Mouse (Mus musculus) embryonic facial prominence, embryonic 11.5 days (tissue): ENCODE measurements at regions not wholly inside any gene's neighbourhood (a gene's known extent, or its start where the extent isn't known, plus 50 kb on each side); places are given as distances from the start of the nearest gene placed in this dataset.
"Not testable (repeated sequence)": the region's sequence is repeated elsewhere in the genome, so short reads cannot be mapped to it uniquely, and the experiment has no call there.

Experiments used
- ATAC-seq: fragments of 200-750 bp; cut with Nextera tagmentation; replicated peaks from 2 replicates; pipeline ENCODE4 v1.8.0; 2017; ENCODE audit warnings: low read depth; ENCODE audit not compliant: insufficient number of reproducible peaks, low FRiP score, low TSS enrichment
- DNase-seq: peaks from one replicate; pipeline ENCODE4 v3.0.0-alpha.2; 2015; ENCODE audit warnings: low spot score
- H3K27ac ChIP-seq: fragments of 300-500 bp; sonication (generic); replicated peaks from 2 replicates; pipeline ENCODE4 v1.5.1; 2014; ENCODE audit warnings: mild to moderate bottlenecking, low read depth, low read length, control low read depth
- H3K27me3 ChIP-seq: fragments of 300-500 bp; sonication (generic); 2 replicates; pipeline ENCODE4 v1.6.1; 2014; ENCODE audit warnings: mild to moderate bottlenecking, low read length, moderate library complexity, mixed read lengths; ENCODE audit not compliant: control insufficient read depth, insufficient read depth
- H3K36me3 ChIP-seq: fragments of 300-500 bp; sonication (generic); replicated peaks from 2 replicates; pipeline ENCODE4 v1.6.1; 2014; ENCODE audit warnings: low read depth, mild to moderate bottlenecking, low read length, moderate library complexity, mixed read lengths; ENCODE audit not compliant: control insufficient read depth, insufficient read depth
- H3K4me1 ChIP-seq: fragments of 300-500 bp; sonication (generic); 2 replicates; pipeline ENCODE4 v1.6.1; 2014; ENCODE audit warnings: low read length, mixed read lengths; ENCODE audit not compliant: control insufficient read depth, insufficient read depth
- H3K4me2 ChIP-seq: fragments of 300-500 bp; sonication (generic); 2 replicates; pipeline ENCODE4 v1.6.1; 2014; ENCODE audit warnings: low read depth, mild to moderate bottlenecking, control low read depth, low read length, moderate library complexity
- H3K4me3 ChIP-seq: fragments of 300-500 bp; sonication (generic); 2 replicates; pipeline ENCODE4 v1.5.1; 2014; ENCODE audit warnings: low read depth, low read length, control low read depth
- H3K9ac ChIP-seq: fragments of 300-500 bp; sonication (generic); replicated peaks from 2 replicates; pipeline ENCODE4 v1.6.1; 2014; ENCODE audit warnings: mild to moderate bottlenecking, control low read depth, low read length
- H3K9me3 ChIP-seq: fragments of 300-500 bp; sonication (generic); replicated peaks from 2 replicates; pipeline ENCODE4 v1.6.1; 2016; ENCODE audit warnings: mild to moderate bottlenecking, low read length, inconsistent platforms, mixed read lengths; ENCODE audit not compliant: control insufficient read depth
- WGBS: fragments of 180-500 bp; shearing (Covaris S2); extraction: QIAGEN DNeasy Blood & Tissue Kit; methylation state at CpG from one replicate; pipeline ENCODE4 v1.1.7; 2014; 5-methylcytosine and 5-hydroxymethylcytosine counted together

- Histone ChIP-seq H3K4me3 (no peak overlapping the region), H3K4me2 (no peak overlapping the region), H3K27ac (no peak overlapping the region), H3K4me1 (no peaks in the 10 kb centered on the region), H3K9me3 (no peaks in the 10 kb centered on the region), H3K27me3 (no peaks in the 10 kb centered on the region), H3K9ac (no peak overlapping the region), H3K36me3 (no peaks in the 10 kb centered on the region)
- DNase-seq: no peak
- no peak for ATAC-seq
- WGBS: 89% methylated on average over 10 of the region's 10 CpGs
These were observed 72.3 kb upstream of the Tcf12 start for GRCm38 (mm10) chr9:72183925-72184324.

- Histone ChIP-seq H3K27ac (no peak overlapping the region), H3K4me1 (no peaks in the 10 kb centered on the region), H3K9ac (no peak overlapping the region), H3K9me3 (no peaks in the 10 kb centered on the region), H3K36me3 (no peaks in the 10 kb centered on the region), H3K4me3 (no peak overlapping the region), H3K27me3 (no peaks in the 10 kb centered on the region), H3K4me2 (no peak overlapping the region)
- DNase-seq: no peak
- 78% methylated on average over 7 of the region's 7 CpGs for WGBS
- ATAC-seq: no peak
These were observed 78.2 kb upstream of the Tcf12 start for GRCm38 (mm10) chr9:72189867-72190266.

DNA sequence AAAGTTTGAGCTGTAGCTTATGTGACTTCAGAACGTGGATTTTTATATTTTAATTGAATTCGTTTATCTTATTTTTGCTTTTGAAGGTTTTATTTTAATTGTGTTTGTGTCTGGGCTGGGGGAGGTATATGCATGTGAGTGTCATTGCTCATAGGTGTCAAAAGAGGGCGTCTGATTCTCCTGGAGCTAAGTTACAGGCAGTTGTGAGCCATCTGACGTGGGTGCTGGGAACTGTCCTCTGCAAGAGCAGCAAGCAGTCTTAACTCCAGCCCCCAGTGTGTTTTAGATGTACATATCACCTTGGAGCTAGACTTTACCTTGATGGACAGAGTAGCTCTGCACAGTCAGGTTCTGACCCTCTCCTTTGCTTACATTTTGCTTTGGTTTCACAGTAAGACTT is 79.0 kb upstream of the Tcf12 start:
- no peaks in the 10 kb centered on the region for H3K27me3 ChIP-seq
- H3K9ac ChIP-seq: no peak overlapping the region
- no peaks in the 10 kb centered on the region for H3K9me3 ChIP-seq
- no peaks in the 10 kb centered on the region for H3K4me1 ChIP-seq
- H3K4me3 ChIP-seq: no peak overlapping the region
- H3K27ac ChIP-seq: no peak overlapping the region
- WGBS: 82% methylated on average over 4 of the region's 4 CpGs
- DNase-seq (no peak), ATAC-seq (no peak)
- H3K36me3 ChIP-seq: no peaks in the 10 kb centered on the region
- H3K4me2 ChIP-seq: no peak overlapping the region

DNA sequence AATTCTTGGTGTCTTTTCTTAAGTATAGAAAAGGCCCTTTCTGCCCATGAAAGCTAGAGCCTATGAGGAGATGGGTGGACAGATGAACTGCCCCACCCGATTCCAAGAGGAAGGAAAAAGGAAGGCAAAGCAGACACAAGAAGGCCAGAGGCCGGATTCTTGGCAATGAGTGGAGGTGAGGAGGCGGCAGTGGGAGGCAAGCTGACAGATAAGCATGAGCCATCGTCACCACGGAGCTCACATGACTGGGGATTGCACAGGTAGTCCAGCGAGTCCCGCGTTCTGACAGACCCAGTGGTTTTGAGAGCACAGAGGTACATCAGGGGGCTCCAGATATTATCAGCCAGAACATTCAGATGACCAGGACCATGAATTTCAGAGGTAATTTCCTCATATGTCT is 79.4 kb upstream of the Tcf12 start:
- Histone ChIP-seq H3K27me3 (no peaks in the 10 kb centered on the region), H3K36me3 (no peaks in the 10 kb centered on the region), H3K4me2 (no peak overlapping the region), H3K4me1 (no peaks in the 10 kb centered on the region), H3K27ac (no peak overlapping the region), H3K9ac (no peak overlapping the region), H3K9me3 (no peaks in the 10 kb centered on the region), H3K4me3 (no peak overlapping the region)
- 93% methylated on average over 8 of the region's 8 CpGs for WGBS
- no peak for ATAC-seq
- no peak for DNase-seq

DNA sequence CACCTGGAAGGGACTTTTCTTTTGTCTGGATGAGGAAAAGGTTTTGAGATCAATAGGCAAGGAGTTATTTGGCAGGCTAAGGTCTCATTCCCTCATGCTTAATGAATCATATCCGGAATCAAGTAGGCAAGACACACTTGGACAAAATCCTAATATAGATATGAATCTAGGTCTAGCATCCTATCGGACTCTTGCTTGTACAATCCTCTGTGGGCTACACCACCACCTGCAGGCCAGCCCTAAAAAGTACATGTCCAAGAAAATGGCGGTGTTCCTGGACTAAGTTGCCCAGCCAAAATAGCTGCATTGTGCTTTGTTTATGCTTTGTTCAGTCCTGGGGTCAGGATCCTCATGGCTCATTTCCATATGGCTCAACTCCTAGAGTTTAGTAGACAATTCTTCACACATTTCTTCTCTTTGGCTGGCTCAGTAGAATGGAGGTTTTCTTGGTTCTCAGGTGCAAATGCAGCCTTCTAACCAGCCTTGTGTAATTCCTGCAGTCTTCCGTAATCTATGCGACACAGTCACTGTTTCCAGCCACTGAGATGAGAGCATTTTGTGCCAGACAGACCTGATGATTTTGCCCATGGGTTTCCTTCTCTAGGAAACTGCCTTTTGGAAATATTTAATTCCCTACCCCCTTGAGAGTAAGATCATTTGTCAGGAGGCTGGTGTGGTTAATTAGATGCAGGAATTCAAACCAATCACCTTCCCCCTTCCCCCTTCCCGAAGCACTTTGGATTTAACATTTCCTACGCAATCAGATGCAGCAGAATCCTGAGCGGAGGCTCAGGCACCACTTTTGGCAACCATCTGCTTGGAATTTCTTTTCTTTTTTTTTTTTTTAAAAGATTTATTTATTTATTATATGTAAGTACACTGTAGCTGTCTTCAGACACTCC is 80.6 kb upstream of the Tcf12 start:
- no peaks in the 10 kb centered on the region for H3K4me1 ChIP-seq
- H3K27ac ChIP-seq: no peak overlapping the region
- no peak overlapping the region for H3K4me2 ChIP-seq
- H3K27me3 ChIP-seq: no peaks in the 10 kb centered on the region
- WGBS: 43% methylated on average over 8 of the region's 8 CpGs
- DNase-seq (peak; percentile 71), ATAC-seq (no peak)
- H3K4me3 ChIP-seq: no peak overlapping the region
- H3K9me3 ChIP-seq: no peaks in the 10 kb centered on the region
- H3K36me3 ChIP-seq: no peaks in the 10 kb centered on the region
- no peak overlapping the region for H3K9ac ChIP-seq

DNA sequence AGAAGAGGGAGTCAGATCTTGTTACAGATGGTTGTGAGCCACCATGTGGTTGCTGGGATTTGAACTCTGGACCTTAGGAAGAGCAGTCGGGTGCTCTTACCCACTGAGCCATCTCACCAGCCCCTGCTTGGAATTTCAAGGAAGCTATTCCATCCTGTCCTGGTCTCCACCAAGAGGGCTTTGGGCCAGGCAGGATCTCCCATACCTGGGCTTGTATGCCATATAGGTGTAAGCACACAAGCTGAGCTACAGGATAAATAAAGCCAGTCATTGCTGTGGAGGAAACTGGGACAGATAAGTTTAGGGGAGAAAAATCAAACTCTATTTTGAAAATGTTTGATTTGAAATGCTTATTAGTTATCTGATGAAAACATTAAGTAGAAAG is 81.3 kb upstream of the Tcf12 start:
- H3K9ac ChIP-seq, H3K27ac ChIP-seq, H3K4me1 ChIP-seq, DNase-seq, H3K9me3 ChIP-seq, ATAC-seq, H3K27me3 ChIP-seq, H3K4me3 ChIP-seq, H3K4me2 ChIP-seq, H3K36me3 ChIP-seq: not testable (repeated sequence)
- 64% methylated on average over 1 of the region's 1 CpGs for WGBS

GRCm38 (mm10) chr9:72195348-72195747 is 79.3 kb upstream of the Zfp280d start:
- no peak overlapping the region for H3K4me3 ChIP-seq
- no peak overlapping the region for H3K4me2 ChIP-seq
- no peak overlapping the region for H3K9ac ChIP-seq
- no peaks in the 10 kb centered on the region for H3K27me3 ChIP-seq
- no peak overlapping the region for H3K27ac ChIP-seq
- no peaks in the 10 kb centered on the region for H3K9me3 ChIP-seq
- 78% methylated on average over 3 of the region's 3 CpGs for WGBS
- DNase-seq (no peak), ATAC-seq (no peak)
- H3K36me3 ChIP-seq: no peaks in the 10 kb centered on the region
- no peaks in the 10 kb centered on the region for H3K4me1 ChIP-seq

GRCm38 (mm10) chr9:72196626-72197330 is 77.9 kb upstream of the Zfp280d start:
- Histone ChIP-seq H3K4me2 (no peak overlapping the region), H3K27ac (no peak overlapping the region), H3K27me3 (no peaks in the 10 kb centered on the region), H3K4me3 (no peak overlapping the region), H3K36me3 (no peaks in the 10 kb centered on the region), H3K9ac (no peak overlapping the region), H3K4me1 (no peaks in the 10 kb centered on the region), H3K9me3 (no peaks in the 10 kb centered on the region)
- WGBS: 68% methylated on average over 10 of the region's 10 CpGs
- ATAC-seq (no peak), DNase-seq (peak; percentile 12)
